Mouse (Mus musculus): Measurements from ENCODE around the gene Tspan5.

DNA sequence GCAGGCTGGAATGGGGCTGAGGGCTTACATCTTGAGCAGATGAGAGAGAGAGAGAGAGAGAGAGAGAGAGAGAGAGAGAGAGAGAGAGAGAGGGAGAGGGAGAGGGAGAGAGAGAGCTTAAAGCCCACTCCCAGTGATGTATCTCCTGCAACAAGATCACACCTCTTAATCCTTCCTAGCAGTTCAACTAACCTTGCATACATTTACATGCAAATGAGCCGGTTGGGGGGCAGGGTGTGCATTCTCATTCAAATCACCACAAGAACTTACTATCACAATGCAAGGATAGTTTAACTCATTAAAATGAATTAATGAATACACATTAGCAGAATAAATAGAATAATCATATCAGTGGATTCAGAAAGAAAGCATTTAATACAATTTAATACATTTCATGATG is 49.7 kb upstream of the Tspan5 start:
- TF ChIP-seq CTCF (IDR thresholded peaks at IDR 0.05; ENCODE audit: low read depth) (no peak), EP300 (IDR thresholded peaks at IDR 0.05; ENCODE audit: low read depth) (no peak)
